Mouse (Mus musculus) olfactory bulb, adult 2 months (tissue): ENCODE results near the gene Tcf12.

ENCODE experiments used
- CTCF ChIP-seq: fragments of 200-500 bp; IDR thresholded peaks from 2 replicates; pipeline ENCODE4 v1.5.1; 2012; ENCODE audit warnings: low read depth, mild to moderate bottlenecking, low read length, moderate library complexity; ENCODE audit not compliant: insufficient read depth
- POLR2A ChIP-seq: fragments of 200-500 bp; IDR thresholded peaks from 2 replicates; pipeline ENCODE4 v1.6.1; 2012; ENCODE audit warnings: mild to moderate bottlenecking, low read depth, low read length, moderate library complexity; ENCODE audit not compliant: insufficient read depth

DNA sequence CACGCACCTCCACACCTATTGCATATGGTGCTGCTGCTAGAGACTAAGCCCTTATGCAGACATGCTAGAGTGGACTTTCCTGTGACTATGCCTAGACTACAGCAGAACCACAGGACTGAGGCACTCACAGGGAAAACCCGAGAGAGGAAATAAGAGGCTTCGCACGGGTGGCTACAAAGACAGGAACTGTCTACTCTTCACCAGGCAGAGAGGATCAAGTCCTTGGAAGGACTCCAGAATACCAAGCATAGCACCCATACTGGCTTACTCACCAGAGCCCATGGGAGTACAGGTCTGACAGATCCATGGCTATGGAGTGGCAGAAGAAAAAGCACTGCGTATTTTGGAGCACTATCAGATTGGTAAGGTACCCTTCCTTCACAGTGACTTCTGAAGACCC lies 269.8 kb downstream of the Tcf12 start:
- TF ChIP-seq CTCF = no peak
- TF ChIP-seq POLR2A = no peak
